Mouse (Mus musculus): Measurements from ENCODE around the gene Ccdc155.

- no peak for TF ChIP-seq CTCF (IDR thresholded peaks at IDR 0.05; ENCODE audit: low read depth)
- TF ChIP-seq EP300 (IDR thresholded peaks at IDR 0.05; ENCODE audit: low read depth), result no peak
Observed at GRCm38 (mm10) chr7:45185921-45186320, 18.8 kb downstream of the Ccdc155 start.
